Mouse (Mus musculus) erythroblast, embryonic 14.5 days (primary cell): ENCODE data around the gene Tmem94. TPM values are rescaled to one million over a fixed set of nuclear protein-coding genes. Genes with fewer than 3 reads are reported as not detected.

Source experiments
- H3K27me3 ChIP-seq: 2 replicates; pipeline ENCODE4 v1.6.1; 2012; ENCODE audit warnings: inconsistent platforms; ENCODE audit not compliant: control insufficient read depth
- H3K36me3 ChIP-seq: 2 replicates; pipeline ENCODE4 v1.6.1; 2012; ENCODE audit warnings: mild to moderate bottlenecking, inconsistent platforms; ENCODE audit not compliant: control insufficient read depth
- H3K4me1 ChIP-seq: 2 replicates; pipeline ENCODE4 v1.6.1; 2012; ENCODE audit warnings: inconsistent platforms; ENCODE audit not compliant: control insufficient read depth
- H3K4me3 ChIP-seq: replicated peaks from 2 replicates; pipeline ENCODE3; 2012; ENCODE audit warnings: moderate library complexity, mild to moderate bottlenecking, inconsistent platforms
- H3K9me3 ChIP-seq: 2 replicates; pipeline ENCODE4 v1.6.1; 2012; ENCODE audit warnings: low read length, inconsistent platforms, mixed read lengths; ENCODE audit not compliant: control insufficient read depth
- GATA1 ChIP-seq: IDR thresholded peaks from 2 replicates; pipeline ENCODE4 v1.6.1; 2012; ENCODE audit warnings: low read length, inconsistent platforms, mixed read lengths
- TAL1 ChIP-seq: IDR thresholded peaks from 3 replicates; pipeline ENCODE4 v1.6.1; 2012; ENCODE audit warnings: low read length, inconsistent platforms, mixed read lengths
- polyA plus RNA-seq: library from polyadenylated mRNA; stranded (reverse); fragments of >175 nt; gene quantifications from 2 replicates; pipeline ENCODE4 v1.2.3, GENCODE M21; 2012

Gene Tmem94
- polyA plus RNA-seq, result 6.1 and 6.3 TPM in 2 replicates

GRCm38 (mm10) chr11:115765103-115765606 is at the start of gene Tmem94:
Tmem94 (plus strand) TSS chr11:115765433.
- Histone ChIP-seq H3K9me3 (no peaks in the 10 kb centered on the region), H3K36me3 (peaks cover 21% of the 10 kb centered on the region), H3K4me1 (peaks cover 54% of the 10 kb centered on the region), H3K4me3 (peak within 1 kb of the TSS; percentile 73), H3K27me3 (no peaks in the 10 kb centered on the region)
- no peak for TF ChIP-seq TAL1
- TF ChIP-seq GATA1, result no peak

GRCm38 (mm10) chr11:115716410-115717338 is 48.6 kb upstream of the Tmem94 start:
- no peak for TF ChIP-seq TAL1
- TF ChIP-seq GATA1, result no peak
- H3K27me3 ChIP-seq, result no peaks in the 10 kb centered on the region
- no peaks in the 10 kb centered on the region for H3K9me3 ChIP-seq
- no peaks in the 10 kb centered on the region for H3K36me3 ChIP-seq
- no peak overlapping the region for H3K4me3 ChIP-seq
- peaks cover 35% of the 10 kb centered on the region for H3K4me1 ChIP-seq

DNA sequence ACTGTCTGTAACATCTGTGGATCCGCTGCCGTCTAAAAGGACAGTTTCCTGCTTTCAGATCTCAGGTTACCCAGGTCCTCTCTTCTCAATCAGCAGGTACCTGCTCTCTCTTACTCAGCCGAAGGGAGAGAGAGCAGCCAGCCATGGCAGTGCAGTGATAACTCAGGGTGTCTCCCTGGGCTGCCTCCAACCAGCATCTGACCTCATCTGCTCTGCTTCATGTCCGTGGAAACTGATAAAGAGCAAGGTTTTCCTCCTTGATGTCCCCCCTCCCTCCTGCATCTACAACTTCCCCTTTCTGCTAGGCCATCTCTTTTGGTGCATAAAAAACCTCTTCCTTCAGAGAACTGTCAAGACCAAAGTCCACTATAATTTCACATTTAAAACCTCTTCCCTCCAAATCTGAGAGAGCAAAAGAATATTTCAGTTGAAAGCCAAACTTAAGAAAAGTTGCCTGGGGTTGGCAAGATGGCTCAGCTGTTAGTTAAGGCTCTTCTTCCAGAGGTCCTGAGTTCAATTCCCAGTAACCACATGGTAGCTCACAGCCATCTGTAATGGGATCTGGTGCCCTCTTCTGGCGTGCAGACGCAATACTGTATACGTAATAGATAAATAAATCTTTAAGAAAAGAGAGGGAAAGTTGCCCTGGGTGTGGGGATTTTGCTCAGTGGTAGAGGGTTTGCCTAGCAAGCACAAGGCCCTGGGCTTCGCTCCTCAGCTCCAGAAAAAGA is 47.4 kb upstream of the Tmem94 start:
- TF ChIP-seq TAL1 (no peak), GATA1 (no peak)

GRCm38 (mm10) chr11:115722638-115723037 is 42.6 kb upstream of the Tmem94 start:
- Histone ChIP-seq H3K9me3 (no peaks in the 10 kb centered on the region), H3K36me3 (no peaks in the 10 kb centered on the region), H3K27me3 (no peaks in the 10 kb centered on the region), H3K4me1 (peaks cover 9% of the 10 kb centered on the region), H3K4me3 (no peak overlapping the region)
- TF ChIP-seq GATA1 (no peak), TAL1 (no peak)

More for the DNA sequence above, 47.4 kb upstream of the Tmem94 start:
- H3K36me3 ChIP-seq, result no peaks in the 10 kb centered on the region
- no peak overlapping the region for H3K4me3 ChIP-seq
- H3K9me3 ChIP-seq, result no peaks in the 10 kb centered on the region
- no peaks in the 10 kb centered on the region for H3K27me3 ChIP-seq
- H3K4me1 ChIP-seq, result peaks cover 34% of the 10 kb centered on the region

GRCm38 (mm10) chr11:115723231-115723630 is 42.0 kb upstream of the Tmem94 start:
- no peak overlapping the region for H3K4me3 ChIP-seq
- no peaks in the 10 kb centered on the region for H3K36me3 ChIP-seq
- TF ChIP-seq GATA1 (no peak), TAL1 (no peak)

GRCm38 (mm10) chr11:115734041-115734686 is 31.1 kb upstream of the Tmem94 start:
- H3K36me3 ChIP-seq, result no peaks in the 10 kb centered on the region
- TF ChIP-seq TAL1, result no peak
- no peak for TF ChIP-seq GATA1
- no peak overlapping the region for H3K4me3 ChIP-seq
- no peaks in the 10 kb centered on the region for H3K4me1 ChIP-seq
- H3K27me3 ChIP-seq, result no peaks in the 10 kb centered on the region
- no peaks in the 10 kb centered on the region for H3K9me3 ChIP-seq

More at GRCm38 (mm10) chr11:115723231-115723630, 42.0 kb upstream of the Tmem94 start:
- H3K4me1 ChIP-seq, result peaks cover 3% of the 10 kb centered on the region
- peaks cover under 1% of the 10 kb centered on the region; the same call in 1 of the 2 replicates for H3K9me3 ChIP-seq
- no peaks in the 10 kb centered on the region for H3K27me3 ChIP-seq

- H3K4me3 ChIP-seq, result no peak overlapping the region
- no peaks in the 10 kb centered on the region for H3K9me3 ChIP-seq
- peaks cover 3% of the 10 kb centered on the region; the same call in 1 of the 2 replicates for H3K27me3 ChIP-seq
- H3K36me3 ChIP-seq, result no peaks in the 10 kb centered on the region
- no peaks in the 10 kb centered on the region for H3K4me1 ChIP-seq
- no peak for TF ChIP-seq GATA1
- no peak for TF ChIP-seq TAL1
Observed at GRCm38 (mm10) chr11:115737608-115738208, 27.5 kb upstream of the Tmem94 start.

DNA sequence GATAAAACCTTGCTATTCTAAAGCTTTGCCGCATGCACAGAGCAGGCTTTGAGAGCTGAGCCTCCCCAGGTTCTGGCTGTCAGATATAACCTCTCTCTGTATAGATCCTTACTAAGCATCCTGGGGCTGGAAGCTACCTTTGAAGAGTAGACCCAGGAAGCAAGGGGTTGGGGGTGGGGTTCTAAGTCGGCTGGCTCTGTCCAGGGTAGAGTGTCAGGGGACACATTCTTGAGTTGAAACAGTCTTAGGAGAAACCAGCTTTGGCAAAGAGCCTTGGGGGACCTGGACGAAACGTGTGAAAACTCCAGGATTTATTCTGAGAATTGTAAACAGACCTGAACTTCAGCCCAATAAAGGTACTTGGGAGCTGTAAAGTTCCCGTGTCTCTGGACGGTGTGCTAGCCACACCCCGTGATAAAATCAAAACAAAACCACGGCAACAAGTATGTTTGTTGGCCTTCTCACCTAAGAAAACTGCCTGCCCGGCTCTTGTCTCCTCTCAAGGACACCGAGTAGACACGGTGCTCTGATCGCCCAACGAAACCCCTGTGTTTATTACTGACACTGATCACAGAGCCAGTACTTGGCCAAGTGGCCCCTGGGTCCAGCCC is 26.9 kb upstream of the Tmem94 start:
- H3K4me3 ChIP-seq, result no peak overlapping the region
- H3K36me3 ChIP-seq, result no peaks in the 10 kb centered on the region
- peaks cover 7% of the 10 kb centered on the region for H3K27me3 ChIP-seq
- no peaks in the 10 kb centered on the region for H3K4me1 ChIP-seq
- TF ChIP-seq GATA1 (no peak), TAL1 (no peak)
- H3K9me3 ChIP-seq, result no peaks in the 10 kb centered on the region
